Mouse (Mus musculus) heart, postnatal 36 days (tissue): ENCODE data around the gene Gmds. TPM values are rescaled to one million over a fixed set of nuclear protein-coding genes. Genes with fewer than 3 reads are reported as not detected.
A peak's percentile ranks its signal among the peaks of the same experiment; 100 is the strongest.

Experiments
- DNase-seq, 2 experiments: peaks; one replicate each; pipeline ENCODE4 v3.0.0; 2021 to 2022
- intact Hi-C: fragments of 180-260 bp; cut with DNase I; formaldehyde crosslinking; loops from one replicate; pipeline ENCODE4 v1.15.1; 2025
- total RNA-seq, 2 experiments: library from RNA; stranded (reverse); gene quantifications; 2 replicates each; pipeline ENCODE4 v1.2.3; 2021

Gmds gene
- total RNA-seq, 2 experiments from 2014 or later = 5.4 to 5.8 TPM

- intact Hi-C loops = no loop called here
- DNase-seq = no peak
These were observed 511.4 kb downstream of the Gmds start for GRCm38 (mm10) chr13:31827160-31827559.

GRCm38 (mm10) chr13:31825180-31825579, 513.4 kb downstream of the Gmds start:
- intact Hi-C loops = no loop called here
- no peak for DNase-seq

- no peak for DNase-seq
- intact Hi-C loops = no loop called here
These were observed 515.2 kb downstream of the Gmds start for GRCm38 (mm10) chr13:31823316-31823715.

GRCm38 (mm10) chr13:31821050-31821449, 517.5 kb downstream of the Gmds start:
- DNase-seq = no peak
- intact Hi-C loops = no loop called here

GRCm38 (mm10) chr13:31820587-31821017, 517.9 kb downstream of the Gmds start:
- DNase-seq = peak; percentile 50 to 67
- intact Hi-C loops = no loop called here

GRCm38 (mm10) chr13:31819664-31820405, 518.7 kb downstream of the Gmds start:
- intact Hi-C loops = no loop called here
- DNase-seq = no peak

GRCm38 (mm10) chr13:31818337-31818736, 520.2 kb downstream of the Gmds start:
- no peak for DNase-seq
- intact Hi-C loops = no loop called here

- intact Hi-C loops = no loop called here
- no peak for DNase-seq
These were observed 523.0 kb downstream of the Gmds start for GRCm38 (mm10) chr13:31815383-31816003.

- DNase-seq = no peak
- intact Hi-C loops = no loop called here
These were observed 525.8 kb downstream of the Gmds start for GRCm38 (mm10) chr13:31812701-31813100.

GRCm38 (mm10) chr13:31811542-31812021, 527.0 kb downstream of the Gmds start:
- intact Hi-C loops = no loop called here
- no peak for DNase-seq

- DNase-seq = peak; percentile 43 to 57
- intact Hi-C loops = no loop called here
These were observed 527.6 kb downstream of the Gmds start for GRCm38 (mm10) chr13:31810693-31811541.

GRCm38 (mm10) chr13:31810375-31810692, 528.2 kb downstream of the Gmds start:
- intact Hi-C loops = no loop called here

GRCm38 (mm10) chr13:31809701-31810100, 528.8 kb downstream of the Gmds start:
- DNase-seq = no peak
- intact Hi-C loops = loop anchor here (2.0 to 5.0 kb wide), 3 partner anchors 108 to 529 kb away; partner anchors contain the start of gene Gmds

More at GRCm38 (mm10) chr13:31810375-31810692, 528.2 kb downstream of the Gmds start:
- no peak for DNase-seq

GRCm38 (mm10) chr13:31808804-31809420, 529.6 kb downstream of the Gmds start:
- intact Hi-C loops = loop anchor here (2.0 to 5.0 kb wide), 3 partner anchors 108 to 530 kb away; partner anchors contain the start of gene Gmds
- DNase-seq = no peak

GRCm38 (mm10) chr13:31808116-31808803, 530.3 kb downstream of the Gmds start:
- intact Hi-C loops = loop anchor here (2.0 to 5.0 kb wide), 3 partner anchors 109 to 531 kb away; partner anchors contain the start of gene Gmds
- peak; percentile 66 to 70 for DNase-seq

- intact Hi-C loops = loop anchor here (2.0 to 5.0 kb wide), 3 partner anchors 110 to 531 kb away; partner anchors contain the start of gene Gmds
- peak in 1 of 2 experiments; percentile 50 for DNase-seq
These were observed 530.8 kb downstream of the Gmds start for GRCm38 (mm10) chr13:31807736-31808115.

GRCm38 (mm10) chr13:31806890-31807735, 531.4 kb downstream of the Gmds start:
- DNase-seq = peak in 1 of 2 experiments; percentile 69
- intact Hi-C loops = loop anchor here (5.0 kb wide), 2 partner anchors 110 to 210 kb away; no protein-coding TSS in a partner anchor

- intact Hi-C loops = loop anchor here (5.0 kb wide), 2 partner anchors 111 to 211 kb away; no protein-coding TSS in a partner anchor
- peak; percentile 88 to 90 for DNase-seq
These were observed 532.1 kb downstream of the Gmds start, which contains the start of gene Foxc1 for GRCm38 (mm10) chr13:31806428-31806832. TSS of gene Foxc1 (plus strand) at chr13:31806633.
